In genomic region chr8:3354443-3354812, GRCm38 (mm10) we compare ENCODE assay signal across 11 mouse cellular contexts. TPM values are rescaled to one million over a fixed set of nuclear protein-coding genes. Genes with fewer than 3 reads are reported as not detected.
DNase-seq lines count a peak whose midpoint lies in the region; ATAC-seq and TF ChIP-seq lines count a peak whose summit lies in the region.
"Had no signal": no experiment of that assay in that cellular context is flagged by ENCODE, and none has a peak within 500 bp of the region (broad histone marks: within the 10 kb centered on the region; RNA-seq: fewer than 3 reads in every experiment).

No protein-coding gene starts in this region.

- no peak for TF ChIP-seq EP300 in liver, embryonic 14.5 days (IDR thresholded peaks at IDR 0.05; ENCODE audit: low read depth)

- no peaks in the 10 kb centered on the region for H3K9me3 ChIP-seq in liver, embryonic 14.5 days (ENCODE audit: control insufficient read depth, low read length)
- H3K9me3 ChIP-seq: midbrain, embryonic 15.5 days had no signal

- TF ChIP-seq CTCF in liver, embryonic 14.5 days (IDR thresholded peaks at IDR 0.05; ENCODE audit: low read depth): no peak

- peak overlapping the region; percentile 26; the same call in 1 of the 2 replicates for H3K4me2 ChIP-seq in liver, embryonic 14.5 days (ENCODE audit: low read depth)
- H3K4me2 ChIP-seq: midbrain, embryonic 15.5 days had no signal

- no peak for ATAC-seq in liver, embryonic 14.5 days (ENCODE audit: insufficient read depth)
- ATAC-seq in megakaryocyte progenitor cell, adult 5-6 weeks (replicated peaks; ENCODE audit: poor library complexity): peak; percentile 38
- ATAC-seq: hindbrain, postnatal 0 days; midbrain, embryonic 15.5 days had no signal

- peak overlapping the region; percentile 14 to 53; a peak in 2 of 4 replicates for H3K4me3 ChIP-seq in liver, embryonic 14.5 days (ENCODE audit: insufficient read depth in 1 of 2, low read depth in 2 of 2, low read length in 2 of 2)
- H3K4me3 ChIP-seq: midbrain, embryonic 15.5 days had no signal

- H3K27ac ChIP-seq in liver, embryonic 14.5 days: no peak overlapping the region
- H3K27ac ChIP-seq: hindbrain, postnatal 0 days; midbrain, embryonic 15.5 days had no signal

- H3K27me3 ChIP-seq in liver, embryonic 14.5 days (ENCODE audit: control insufficient read depth, insufficient read depth, low read length): no peaks in the 10 kb centered on the region
- H3K27me3 ChIP-seq: midbrain, embryonic 15.5 days had no signal

- WGBS in liver, embryonic 14.5 days (ENCODE audit: insufficient replicate concordance): 7% methylated on average over 5 of the region's 5 CpGs

- DNase-seq in T-cell, adult 2 months (ENCODE audit: low spot score): peak; percentile 73
- no peak for DNase-seq in liver, embryonic 14.5 days (ENCODE audit: low read depth in 3 of 3, low spot score in 3 of 3)
- peak; percentile 62 to 75 for DNase-seq in thymus, adult 18-20 months
- DNase-seq in cerebellum, postnatal 4 days (ENCODE audit: low spot score in 2 of 2): no peak
- no peak for DNase-seq in left cerebral cortex, adult 8-10 months (ENCODE audit: low spot score in 2 of 2)
- no peak for DNase-seq in right cerebral cortex, postnatal 10 days (ENCODE audit: low spot score in 2 of 2)
- DNase-seq in kidney, postnatal 10 days: no peak
- DNase-seq: right cerebral cortex, adult 18-20 months had no signal

- H3K36me3 ChIP-seq in liver, embryonic 14.5 days (replicated peaks; ENCODE audit: control insufficient read depth, insufficient read depth, low read depth): no peaks in the 10 kb centered on the region
- H3K36me3 ChIP-seq: midbrain, embryonic 15.5 days had no signal

- no peak overlapping the region for H3K9ac ChIP-seq in liver, embryonic 14.5 days (replicated peaks)
- H3K9ac ChIP-seq: midbrain, embryonic 15.5 days had no signal

- peaks cover 0 to 19% of the 10 kb centered on the region in 2 experiments; a peak in 2 of 4 replicates for H3K4me1 ChIP-seq in liver, embryonic 14.5 days (replicated peaks; ENCODE audit: control insufficient read depth in 2 of 2, insufficient read depth in 2 of 2, low read length in 1 of 2)
- H3K4me1 ChIP-seq: midbrain, embryonic 15.5 days had no signal

RNA-seq across cellular contexts. Expression of gene A430078G23Rik, which starts 1.2 kb away (rescaled TPM):
- polyA plus RNA-seq in liver, embryonic 14.5 days (2012; rRNA removed): 0.31 and 0.33 TPM in 2 replicates
- polyA plus RNA-seq in liver, embryonic 14.5 days (2014; fragmentation: Nextera tagmentation; extraction: Ambion mirVana): 0.36 and 0.85 TPM in 2 replicates
- 6.6 and 10.0 TPM in 2 replicates for total RNA-seq in megakaryocyte progenitor cell, adult 5-6 weeks (2015)
- total RNA-seq in megakaryocyte progenitor cell, adult 5-6 weeks (2017): 16.5 and 23.9 TPM in 2 replicates
- total RNA-seq in left cerebral cortex, adult 8-10 months (2022): not detected
- total RNA-seq: hindbrain, postnatal 0 days had no signal
- polyA plus RNA-seq: hindbrain, postnatal 0 days; midbrain, embryonic 15.5 days had no signal

RNA-seq across cellular contexts. Expression of gene Arhgef18, which starts 38.4 kb away (rescaled TPM):
- polyA plus RNA-seq in liver, embryonic 14.5 days (2012; rRNA removed): 3.4 and 3.6 TPM in 2 replicates
- 2.0 and 2.5 TPM in 2 replicates for polyA plus RNA-seq in liver, embryonic 14.5 days (2014; fragmentation: Nextera tagmentation; extraction: Ambion mirVana)
- total RNA-seq in megakaryocyte progenitor cell, adult 5-6 weeks (2015): 22.6 and 28.9 TPM in 2 replicates
- total RNA-seq in megakaryocyte progenitor cell, adult 5-6 weeks (2017): 22.9 and 25.5 TPM in 2 replicates
- total RNA-seq in left cerebral cortex, adult 8-10 months (2022): 10 to 100 TPM; 38.6 to 45.6 (median 41.8) TPM

Comparison
In these comparisons a context has a peak if more than half of its experiments do, and no peak if none do; other contexts are left out.
1. DNase-seq: peak in T-cell, adult 2 months (single experiment) and thymus, adult 18-20 months (2 of 2); none in liver, embryonic 14.5 days (0 of 3), cerebellum, postnatal 4 days (0 of 2), left cerebral cortex, adult 8-10 months (0 of 2), right cerebral cortex, postnatal 10 days (0 of 2) and kidney, postnatal 10 days (single experiment).
2. RNA of gene A430078G23Rik, which starts 1.2 kb away (total RNA-seq): 6.6 to 23.9 TPM in megakaryocyte progenitor cell, adult 5-6 weeks; not detected in left cerebral cortex, adult 8-10 months; every median in the first group is over 4 times any median in the second.